Mouse (Mus musculus): ENCODE measurements around the gene Gm20661. TPM values are rescaled to one million over a fixed set of nuclear protein-coding genes. Genes with fewer than 3 reads are reported as not detected.

Gm20661 gene
- total and polyA plus RNA-seq, 3 experiments, result 0.35 to 0.85 TPM; not detected in 1

GRCm38 (mm10) chr9:108002778-108003530 lies 20.1 kb downstream of the Gm20661 start:
- Histone ChIP-seq H3K36me3 (ENCODE audit: control insufficient read depth in 1 of 2, insufficient read depth in 2 of 2, low read length in 2 of 2) (peaks cover 0 to 17% of the 10 kb centered on the region in 2 experiments; a peak in 3 of 4 replicates), H3K4me1 (ENCODE audit: control insufficient read depth in 1 of 2, insufficient read depth in 2 of 2, low read length in 2 of 2) (peaks cover 6 to 13% of the 10 kb centered on the region in 2 experiments), H3K9ac (ENCODE audit: control insufficient read depth, low read depth, low read length, poor library complexity, severe bottlenecking) (peak overlapping the region; percentile 91), H3K27me3 (ENCODE audit: control insufficient read depth in 1 of 2, insufficient read depth in 2 of 2, low read length in 2 of 2) (no peaks in the 10 kb centered on the region), H3K4me3 (ENCODE audit: control insufficient read depth in 1 of 2, insufficient read depth in 1 of 2, low read depth in 2 of 2, low read length in 2 of 2) (peak overlapping the region; percentile 86 to 93), H3K9me3 (replicated peaks; ENCODE audit: insufficient read depth, low read length) (no peaks in the 10 kb centered on the region), H3K27ac (ENCODE audit: control insufficient read depth, low read depth, low read length) (peak overlapping the region; percentile 65), H3K79me2 (ENCODE audit: control insufficient read depth, insufficient read depth, low read length, poor library complexity) (peaks cover 43% of the 10 kb centered on the region)
- TF ChIP-seq CHD1 (IDR thresholded peaks at IDR 0.05; ENCODE audit: low read depth, low read length), result 0 out of 2 replicates have a peak, but pooled peaks have one; percentile 85
- 0 out of 2 replicates have a peak, but pooled peaks have one; percentile 12 for TF ChIP-seq SMC3 (IDR thresholded peaks at IDR 0.05; ENCODE audit: low read depth, low read length)
- TF ChIP-seq TCF12 (IDR thresholded peaks at IDR 0.05; ENCODE audit: low read depth, low read length), result no peak
- TF ChIP-seq MAX (IDR thresholded peaks at IDR 0.05; ENCODE audit: low read length), result peak; percentile 15; the same call in 1 of the 2 replicates
- TF ChIP-seq MXI1 (IDR thresholded peaks at IDR 0.05; ENCODE audit: low read depth, low read length), result peak; percentile 58
- peak; percentile 32; the same call in 1 of the 2 replicates for TF ChIP-seq SIN3A (IDR thresholded peaks at IDR 0.05; ENCODE audit: low read length)
- 0 out of 2 replicates have a peak, but pooled peaks have one; percentile 39 for TF ChIP-seq ZMIZ1 (IDR thresholded peaks at IDR 0.05; ENCODE audit: low read depth, low read length)
- 0 out of 2 replicates have a peak, but pooled peaks have one; percentile 16 for TF ChIP-seq MAZ (IDR thresholded peaks at IDR 0.05; ENCODE audit: low read depth, low read length)
- TF ChIP-seq HCFC1 (IDR thresholded peaks at IDR 0.05; ENCODE audit: low read depth, low read length), result peak; percentile 50
- TF ChIP-seq ZNF384 (IDR thresholded peaks at IDR 0.05; ENCODE audit: low read depth, low read length), result no peak
- TF ChIP-seq ZKSCAN1 (IDR thresholded peaks at IDR 0.05; ENCODE audit: low read depth, low read length), result no peak
- peak; percentile 68 for DNase-seq (ENCODE audit: low read depth, low spot score)

DNA sequence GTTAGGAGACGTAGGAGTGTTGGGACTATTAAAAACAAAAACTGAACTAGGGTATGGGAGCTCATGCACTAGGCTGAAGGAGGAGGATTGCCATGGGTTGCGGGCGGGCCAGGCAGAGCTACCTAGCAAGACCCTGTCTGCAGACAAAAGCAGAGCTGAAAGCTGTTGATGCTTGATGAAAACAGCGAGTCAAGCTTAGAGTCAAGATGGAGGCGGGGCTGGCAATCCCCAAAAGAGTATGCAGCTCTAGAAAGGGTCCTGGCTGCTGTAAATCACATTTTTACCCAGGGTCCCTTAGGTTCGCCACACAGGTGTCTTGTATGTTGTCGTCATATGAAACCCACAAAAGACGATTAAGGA lies 20.7 kb downstream of the Gm20661 start:
- Histone ChIP-seq H3K36me3 (ENCODE audit: control insufficient read depth in 1 of 2, insufficient read depth in 2 of 2, low read length in 2 of 2) (peaks cover 0 to 18% of the 10 kb centered on the region in 2 experiments; a peak in 3 of 4 replicates), H3K9ac (ENCODE audit: control insufficient read depth, low read depth, low read length, poor library complexity, severe bottlenecking) (peak overlapping the region; percentile 91), H3K79me2 (ENCODE audit: control insufficient read depth, insufficient read depth, low read length, poor library complexity) (peaks cover 47% of the 10 kb centered on the region), H3K27ac (ENCODE audit: control insufficient read depth, low read depth, low read length) (peak overlapping the region; percentile 65), H3K9me3 (replicated peaks; ENCODE audit: insufficient read depth, low read length) (no peaks in the 10 kb centered on the region), H3K27me3 (ENCODE audit: control insufficient read depth in 1 of 2, insufficient read depth in 2 of 2, low read length in 2 of 2) (no peaks in the 10 kb centered on the region), H3K4me3 (ENCODE audit: control insufficient read depth in 1 of 2, insufficient read depth in 1 of 2, low read depth in 2 of 2, low read length in 2 of 2) (peak overlapping the region; percentile 86 to 93), H3K4me1 (ENCODE audit: control insufficient read depth in 1 of 2, insufficient read depth in 2 of 2, low read length in 2 of 2) (peaks cover 8 to 13% of the 10 kb centered on the region in 2 experiments)
- DNase-seq (ENCODE audit: low read depth, low spot score), result no peak
- TF ChIP-seq MEF2A (IDR thresholded peaks at IDR 0.05; ENCODE audit: extremely low read depth, insufficient replicate concordance, low read depth, low read length, poor library complexity, severe bottlenecking) (no peak; the same call in 1 of the 2 replicates), NELFE (IDR thresholded peaks at IDR 0.05; ENCODE audit: low read depth, low read length) (0 out of 2 replicates have a peak, but pooled peaks have one; percentile 17), TCF12 (IDR thresholded peaks at IDR 0.05; ENCODE audit: low read depth, low read length) (0 out of 2 replicates have a peak, but pooled peaks have one; percentile 7), TAL1 (IDR thresholded peaks at IDR 0.05; ENCODE audit: low read length) (no peak)

Data from MEL (cell line).